Mouse (Mus musculus) left cerebral cortex, postnatal 25 days (tissue): ENCODE data around the gene Gp1bb. TPM values are rescaled to one million over a fixed set of nuclear protein-coding genes. Genes with fewer than 3 reads are reported as not detected.

Experiments
- DNase-seq, 2 experiments: peaks; one replicate each; pipeline ENCODE4 v3.0.0; 2022; ENCODE audit warnings: low spot score in 2 of 2, mixed read lengths in 1 of 2
- intact Hi-C: fragments of 180-260 bp; cut with DNase I; formaldehyde crosslinking; loops from one replicate; pipeline ENCODE4 v1.15.1; 2025
- total RNA-seq, 2 experiments: library from RNA; stranded (reverse); gene quantifications; 2 replicates each; pipeline ENCODE4 v1.2.3; 2021

The Gp1bb gene
- total RNA-seq, result 1 to 10 TPM; 1.4 to 2.6 TPM

- DNase-seq, result no peak
- intact Hi-C loops, result loop anchor here (10.0 kb wide), 1 partner anchor 387 kb away; the partner anchor contains the start of gene Zdhhc8
Measured at GRCm38 (mm10) chr16:18622019-18622418, at the start of gene Gp1bb. Gene Gp1bb, minus strand, starts transcription at chr16:18622403.

GRCm38 (mm10) chr16:18669914-18670313 is 47.7 kb upstream of the Gp1bb start:
- intact Hi-C loops, result no loop called here
- DNase-seq, result no peak

GRCm38 (mm10) chr16:18658597-18658996 is 36.4 kb upstream of the Gp1bb start:
- DNase-seq, result no peak
- intact Hi-C loops, result no loop called here

GRCm38 (mm10) chr16:18655372-18656098 is 33.3 kb upstream of the Gp1bb start:
- no peak for DNase-seq
- intact Hi-C loops, result no loop called here

- intact Hi-C loops, result no loop called here
- no peak for DNase-seq
Measured at GRCm38 (mm10) chr16:18653290-18654160, 31.3 kb upstream of the Gp1bb start.

- DNase-seq, result no peak
Measured at GRCm38 (mm10) chr16:18649126-18649525, 26.9 kb upstream of the Gp1bb start.

GRCm38 (mm10) chr16:18645329-18645728 is 23.1 kb upstream of the Gp1bb start:
- no peak for DNase-seq
- intact Hi-C loops, result no loop called here

More at GRCm38 (mm10) chr16:18649126-18649525, 26.9 kb upstream of the Gp1bb start:
- intact Hi-C loops, result no loop called here

- no peak for DNase-seq
- intact Hi-C loops, result no loop called here
Measured at GRCm38 (mm10) chr16:18644485-18644884, 22.3 kb upstream of the Gp1bb start.

GRCm38 (mm10) chr16:18643406-18643998 is 21.3 kb upstream of the Gp1bb start:
- no peak for DNase-seq
- intact Hi-C loops, result no loop called here

- intact Hi-C loops, result no loop called here
- no peak for DNase-seq
Measured at GRCm38 (mm10) chr16:18642897-18643296, 20.7 kb upstream of the Gp1bb start.

- peak in 1 of 2 experiments; percentile 90 for DNase-seq
- intact Hi-C loops, result no loop called here
Measured at GRCm38 (mm10) chr16:18642291-18642690, 20.1 kb upstream of the Gp1bb start.

- intact Hi-C loops, result no loop called here
- DNase-seq, result no peak
Measured at GRCm38 (mm10) chr16:18639382-18639929, 17.3 kb upstream of the Gp1bb start.

- intact Hi-C loops, result no loop called here
Measured at GRCm38 (mm10) chr16:18638396-18638795, 16.2 kb upstream of the Gp1bb start.

GRCm38 (mm10) chr16:18636804-18637203 is 14.6 kb upstream of the Gp1bb start:
- intact Hi-C loops, result no loop called here
- DNase-seq, result no peak

More at GRCm38 (mm10) chr16:18638396-18638795, 16.2 kb upstream of the Gp1bb start:
- no peak for DNase-seq

GRCm38 (mm10) chr16:18636401-18636800 is 14.2 kb upstream of the Gp1bb start:
- no peak for DNase-seq
- intact Hi-C loops, result no loop called here

GRCm38 (mm10) chr16:18633333-18633732 is 11.1 kb upstream of the Gp1bb start:
- no peak for DNase-seq
- intact Hi-C loops, result no loop called here

- no peak for DNase-seq
- intact Hi-C loops, result no loop called here
Measured at GRCm38 (mm10) chr16:18632816-18633215, 10.6 kb upstream of the Gp1bb start.

GRCm38 (mm10) chr16:18632059-18632458 is 9.9 kb upstream of the Gp1bb start:
- DNase-seq, result peak in 1 of 2 experiments; percentile 55
- intact Hi-C loops, result no loop called here

- intact Hi-C loops, result no loop called here
- DNase-seq, result no peak
Measured at GRCm38 (mm10) chr16:18631141-18631540, 8.9 kb upstream of the Gp1bb start.

- no peak for DNase-seq
- intact Hi-C loops, result no loop called here
Measured at GRCm38 (mm10) chr16:18630291-18630690, 8.1 kb upstream of the Gp1bb start.
